Mouse (Mus musculus) megakaryocyte, embryonic 14.5 days (primary cell): ENCODE results near the gene Hist1h2bj.

Source experiments
- FLI1 ChIP-seq: IDR thresholded peaks from 2 replicates; pipeline ENCODE4 v1.6.1; 2012; ENCODE audit warnings: low read length, inconsistent platforms, mixed read lengths
- GATA1 ChIP-seq: IDR thresholded peaks from 3 replicates; pipeline ENCODE4 v1.6.1; 2012; ENCODE audit warnings: mixed read lengths, low read length, inconsistent platforms, borderline replicate concordance

DNA sequence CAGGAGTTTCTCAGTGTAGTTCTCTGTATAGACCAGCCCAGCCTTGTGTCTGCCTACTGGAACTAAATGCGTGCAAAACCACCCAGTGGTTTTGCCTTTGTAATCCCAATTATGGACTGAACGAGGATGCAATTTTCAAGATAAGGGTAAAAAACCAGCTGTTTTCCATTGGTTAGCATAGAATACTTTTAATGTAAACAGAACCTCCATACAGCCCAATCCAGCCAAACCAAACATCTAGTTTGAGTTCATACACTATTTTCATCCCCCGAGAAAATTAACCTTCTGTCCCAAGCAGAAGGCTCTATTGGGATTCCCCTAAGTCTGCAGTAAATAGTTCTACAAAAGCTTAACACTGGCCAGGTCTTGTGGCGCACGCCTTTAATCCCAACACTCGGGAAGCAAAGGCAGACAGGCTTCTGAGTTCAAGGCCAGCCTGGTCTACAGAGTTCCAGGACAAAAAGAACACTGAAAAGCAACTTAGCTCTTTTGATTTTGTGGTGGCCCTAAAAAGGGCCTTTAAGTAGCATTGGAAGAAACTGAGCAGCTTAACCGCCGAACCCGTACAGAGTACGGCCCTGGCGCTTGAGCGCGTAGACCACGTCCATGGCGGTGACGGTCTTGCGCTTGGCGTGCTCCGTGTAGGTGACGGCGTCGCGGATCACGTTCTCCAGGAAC lies 2.4 kb upstream of the Hist1h2bj start:
- TF ChIP-seq GATA1 (no peak), FLI1 (no peak)
